Mouse (Mus musculus) liver, embryonic 14.5 days (tissue): Measurements from ENCODE around the gene Fcer1g.

Experiments
- CTCF ChIP-seq: IDR thresholded peaks from 2 replicates; pipeline ENCODE4 v1.5.1; 2016; ENCODE audit warnings: antibody characterized with exemption, low read depth, control low read depth
- EP300 ChIP-seq: IDR thresholded peaks from 2 replicates; pipeline ENCODE4 v1.6.1; 2016; ENCODE audit warnings: antibody characterized with exemption, low read depth

DNA sequence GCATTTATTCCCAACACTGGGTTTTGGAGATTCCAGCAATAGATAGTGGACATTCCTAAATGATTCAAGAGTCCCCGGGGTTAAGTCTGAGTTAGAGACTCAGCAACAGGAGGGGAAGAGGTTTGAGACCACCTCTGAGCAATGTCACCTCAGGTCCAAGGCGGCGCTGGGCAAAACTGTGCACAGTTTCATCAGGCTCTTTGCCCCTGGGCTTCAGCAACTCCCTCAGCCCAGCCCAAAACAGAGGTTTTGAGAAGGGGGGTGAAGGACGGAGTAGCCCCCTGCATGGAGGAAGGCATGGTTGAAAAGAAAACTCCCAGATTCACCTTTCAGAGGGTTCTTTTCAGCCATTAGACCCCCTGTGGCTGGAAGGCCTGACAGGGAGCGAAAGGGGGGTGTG, 45.6 kb upstream of the Fcer1g start:
- TF ChIP-seq CTCF (no peak), EP300 (no peak)
